Mouse (Mus musculus) small intestine, adult 2 months (tissue): Measurements from ENCODE around the gene Irf2.

Experiments used
- CTCF ChIP-seq: fragments of 200-500 bp; IDR thresholded peaks from 2 replicates; pipeline ENCODE4 v1.5.1; 2012; ENCODE audit warnings: low read depth, mild to moderate bottlenecking, control low read depth, inconsistent platforms, low read length, moderate library complexity, mixed read lengths; ENCODE audit not compliant: insufficient replicate concordance, insufficient read length; ENCODE audit errors: extremely low read depth
- POLR2A ChIP-seq: fragments of 200-500 bp; IDR thresholded peaks from 2 replicates; pipeline ENCODE4 v1.6.1; 2012; ENCODE audit warnings: low read depth, mild to moderate bottlenecking, control low read depth, inconsistent platforms, low read length, moderate library complexity

GRCm38 (mm10) chr8:46696256-46697041 is 43.1 kb upstream of the Irf2 start:
- TF ChIP-seq POLR2A: no peak
- no peak for TF ChIP-seq CTCF
